Mouse (Mus musculus): ENCODE results near the gene Klhl10. TPM values are rescaled to one million over a fixed set of nuclear protein-coding genes. Genes with fewer than 3 reads are reported as not detected.
A peak's percentile ranks its signal among the peaks of the same experiment; 100 is the strongest.

The Klhl10 gene
- polyA plus RNA-seq, 1 experiment from 2014 or later, result 0.51 TPM

GRCm38 (mm10) chr11:100472935-100473295 lies 31.2 kb downstream of the Klhl10 start:
- H3K27me3 ChIP-seq, result no peaks in the 10 kb centered on the region
- H3K4me1 ChIP-seq, result peaks cover 19% of the 10 kb centered on the region
- WGBS, result 32% methylated on average over 5 of the region's 5 CpGs
- peak overlapping the region; percentile 50; the same call in 1 of the 2 replicates for H3K27ac ChIP-seq
- H3K4me3 ChIP-seq (replicated peaks), result peak overlapping the region; percentile 92
- peak overlapping the region; percentile 87; the same call in 1 of the 2 replicates for H3K4me2 ChIP-seq
- no peak overlapping the region for H3K9ac ChIP-seq
- peak; percentile 61 for ATAC-seq (ENCODE audit: low FRiP score)
- H3K36me3 ChIP-seq (replicated peaks), result peaks cover 25% of the 10 kb centered on the region
- H3K9me3 ChIP-seq, result no peaks in the 10 kb centered on the region

- Histone ChIP-seq H3K27me3 (no peaks in the 10 kb centered on the region), H3K9ac (no peak overlapping the region), H3K4me1 (peaks cover 2% of the 10 kb centered on the region), H3K4me3 (replicated peaks) (no peak overlapping the region), H3K27ac (no peak overlapping the region), H3K4me2 (no peak overlapping the region), H3K9me3 (no peaks in the 10 kb centered on the region), H3K36me3 (replicated peaks) (peaks cover 54% of the 10 kb centered on the region)
- no peak for ATAC-seq (ENCODE audit: low FRiP score)
- 95% methylated on average over 5 of the region's 5 CpGs for WGBS
Measured at GRCm38 (mm10) chr11:100476281-100476680, 34.6 kb downstream of the Klhl10 start.

- peaks cover 83% of the 10 kb centered on the region for H3K36me3 ChIP-seq (replicated peaks)
- 90% methylated on average over 7 of the region's 7 CpGs for WGBS
- H3K27me3 ChIP-seq, result no peaks in the 10 kb centered on the region
- no peak overlapping the region for H3K4me3 ChIP-seq (replicated peaks)
- no peaks in the 10 kb centered on the region for H3K4me1 ChIP-seq
- no peaks in the 10 kb centered on the region for H3K9me3 ChIP-seq
- no peak for ATAC-seq (ENCODE audit: low FRiP score)
- H3K4me2 ChIP-seq, result no peak overlapping the region
- H3K9ac ChIP-seq, result no peak overlapping the region
- no peak overlapping the region for H3K27ac ChIP-seq
Measured at GRCm38 (mm10) chr11:100479152-100479551, 37.4 kb downstream of the Klhl10 start.

GRCm38 (mm10) chr11:100484461-100484860 lies 42.7 kb downstream of the Klhl10 start:
- H3K36me3 ChIP-seq (replicated peaks), result peaks cover 91% of the 10 kb centered on the region
- WGBS, result 98% methylated on average over 3 of the region's 3 CpGs

GRCm38 (mm10) chr11:100485801-100486538 lies 44.3 kb downstream of the Klhl10 start:
- Histone ChIP-seq H3K4me2 (no peak overlapping the region), H3K27me3 (no peaks in the 10 kb centered on the region), H3K4me1 (no peaks in the 10 kb centered on the region), H3K9me3 (no peaks in the 10 kb centered on the region), H3K27ac (no peak overlapping the region), H3K4me3 (replicated peaks) (no peak overlapping the region), H3K36me3 (replicated peaks) (peaks cover 91% of the 10 kb centered on the region), H3K9ac (no peak overlapping the region)
- WGBS, result 86% methylated on average over 8 of the region's 8 CpGs
- ATAC-seq (ENCODE audit: low FRiP score), result no peak

More at GRCm38 (mm10) chr11:100484461-100484860, 42.7 kb downstream of the Klhl10 start:
- Histone ChIP-seq H3K27me3 (no peaks in the 10 kb centered on the region), H3K4me1 (no peaks in the 10 kb centered on the region), H3K9me3 (no peaks in the 10 kb centered on the region), H3K4me3 (replicated peaks) (no peak overlapping the region), H3K4me2 (no peak overlapping the region), H3K9ac (no peak overlapping the region), H3K27ac (no peak overlapping the region)
- ATAC-seq (ENCODE audit: low FRiP score), result no peak

- Histone ChIP-seq H3K4me2 (no peak overlapping the region), H3K27me3 (no peaks in the 10 kb centered on the region), H3K4me3 (replicated peaks) (no peak overlapping the region), H3K9me3 (no peaks in the 10 kb centered on the region), H3K4me1 (no peaks in the 10 kb centered on the region), H3K36me3 (replicated peaks) (peaks cover 87% of the 10 kb centered on the region), H3K27ac (no peak overlapping the region), H3K9ac (no peak overlapping the region)
- 94% methylated on average over 6 of the region's 6 CpGs for WGBS
- ATAC-seq (ENCODE audit: low FRiP score), result no peak
Measured at GRCm38 (mm10) chr11:100490951-100491350, 49.2 kb downstream of the Klhl10 start.

- H3K4me2 ChIP-seq, result no peak overlapping the region
- no peak for ATAC-seq (ENCODE audit: low FRiP score)
- peaks cover 96% of the 10 kb centered on the region for H3K36me3 ChIP-seq (replicated peaks)
- H3K4me3 ChIP-seq (replicated peaks), result no peak overlapping the region
- no peaks in the 10 kb centered on the region for H3K9me3 ChIP-seq
- no peak overlapping the region for H3K9ac ChIP-seq
- H3K4me1 ChIP-seq, result no peaks in the 10 kb centered on the region
- WGBS, result 96% methylated on average over 12 of the region's 12 CpGs
- no peaks in the 10 kb centered on the region for H3K27me3 ChIP-seq
- no peak overlapping the region for H3K27ac ChIP-seq
Measured at GRCm38 (mm10) chr11:100493771-100494170, 52.1 kb downstream of the Klhl10 start.

- no peak overlapping the region for H3K4me3 ChIP-seq (replicated peaks)
- H3K9me3 ChIP-seq, result no peaks in the 10 kb centered on the region
- peaks cover 99% of the 10 kb centered on the region for H3K36me3 ChIP-seq (replicated peaks)
- peaks cover 10% of the 10 kb centered on the region for H3K4me1 ChIP-seq
- no peak overlapping the region for H3K4me2 ChIP-seq
- H3K27me3 ChIP-seq, result no peaks in the 10 kb centered on the region
- H3K9ac ChIP-seq, result no peak overlapping the region
- ATAC-seq (ENCODE audit: low FRiP score), result no peak
- H3K27ac ChIP-seq, result no peak overlapping the region
- 82% methylated on average over 3 of the region's 3 CpGs for WGBS
Measured at GRCm38 (mm10) chr11:100500241-100500640, 58.5 kb downstream of the Klhl10 start.

GRCm38 (mm10) chr11:100500651-100501050 lies 58.9 kb downstream of the Klhl10 start:
- H3K4me2 ChIP-seq, result no peak overlapping the region
- H3K9ac ChIP-seq, result no peak overlapping the region
- H3K9me3 ChIP-seq, result no peaks in the 10 kb centered on the region
- no peaks in the 10 kb centered on the region for H3K27me3 ChIP-seq
- H3K4me3 ChIP-seq (replicated peaks), result no peak overlapping the region
- H3K36me3 ChIP-seq (replicated peaks), result peaks cover 99% of the 10 kb centered on the region
- H3K4me1 ChIP-seq, result peaks cover 10% of the 10 kb centered on the region
- no peak for ATAC-seq (ENCODE audit: low FRiP score)
- 74% methylated on average over 7 of the region's 7 CpGs for WGBS
- no peak overlapping the region for H3K27ac ChIP-seq

- no peak overlapping the region for H3K9ac ChIP-seq
- peak overlapping the region; percentile 2; the same call in 1 of the 2 replicates for H3K27ac ChIP-seq
- no peak for ATAC-seq (ENCODE audit: low FRiP score)
- peaks cover 10% of the 10 kb centered on the region for H3K4me1 ChIP-seq
- no peak overlapping the region for H3K4me2 ChIP-seq
- no peaks in the 10 kb centered on the region for H3K27me3 ChIP-seq
- WGBS, result 3% methylated on average over 6 of the region's 6 CpGs
- H3K36me3 ChIP-seq (replicated peaks), result peaks cover 99% of the 10 kb centered on the region
- no peak overlapping the region for H3K4me3 ChIP-seq (replicated peaks)
- no peaks in the 10 kb centered on the region for H3K9me3 ChIP-seq
Measured at GRCm38 (mm10) chr11:100501321-100501720, 59.6 kb downstream of the Klhl10 start.

- H3K27ac ChIP-seq, result no peak overlapping the region
- no peaks in the 10 kb centered on the region for H3K27me3 ChIP-seq
- no peak overlapping the region for H3K4me2 ChIP-seq
- H3K9me3 ChIP-seq, result no peaks in the 10 kb centered on the region
- peaks cover 97% of the 10 kb centered on the region for H3K36me3 ChIP-seq (replicated peaks)
- ATAC-seq (ENCODE audit: low FRiP score), result no peak
- peaks cover 10% of the 10 kb centered on the region for H3K4me1 ChIP-seq
- H3K4me3 ChIP-seq (replicated peaks), result no peak overlapping the region
- 94% methylated on average over 12 of the region's 12 CpGs for WGBS
- H3K9ac ChIP-seq, result no peak overlapping the region
Measured at GRCm38 (mm10) chr11:100504990-100505660, 63.4 kb downstream of the Klhl10 start.

- 92% methylated on average over 8 of the region's 8 CpGs for WGBS
- no peak for ATAC-seq (ENCODE audit: low FRiP score)
- H3K4me1 ChIP-seq, result peaks cover 9% of the 10 kb centered on the region
- H3K27me3 ChIP-seq, result no peaks in the 10 kb centered on the region
- peaks cover 97% of the 10 kb centered on the region for H3K36me3 ChIP-seq (replicated peaks)
- no peak overlapping the region for H3K4me2 ChIP-seq
- no peak overlapping the region for H3K27ac ChIP-seq
- H3K9ac ChIP-seq, result no peak overlapping the region
- H3K4me3 ChIP-seq (replicated peaks), result no peak overlapping the region
- H3K9me3 ChIP-seq, result no peaks in the 10 kb centered on the region
Measured at GRCm38 (mm10) chr11:100505997-100506396, 64.3 kb downstream of the Klhl10 start.
